Mouse (Mus musculus) embryo, embryonic 11.5 days (tissue): ENCODE results near the gene Bcl7b.
"Not testable (repeated sequence)": the region's sequence is repeated elsewhere in the genome, so short reads cannot be mapped to it uniquely, and the experiment has no call there.

Experiments
- DNase-seq: peaks from one replicate; pipeline ENCODE4 v3.0.0-alpha.2; 2012; ENCODE audit warnings: low read depth, low spot score

Gene Bcl7b

DNA sequence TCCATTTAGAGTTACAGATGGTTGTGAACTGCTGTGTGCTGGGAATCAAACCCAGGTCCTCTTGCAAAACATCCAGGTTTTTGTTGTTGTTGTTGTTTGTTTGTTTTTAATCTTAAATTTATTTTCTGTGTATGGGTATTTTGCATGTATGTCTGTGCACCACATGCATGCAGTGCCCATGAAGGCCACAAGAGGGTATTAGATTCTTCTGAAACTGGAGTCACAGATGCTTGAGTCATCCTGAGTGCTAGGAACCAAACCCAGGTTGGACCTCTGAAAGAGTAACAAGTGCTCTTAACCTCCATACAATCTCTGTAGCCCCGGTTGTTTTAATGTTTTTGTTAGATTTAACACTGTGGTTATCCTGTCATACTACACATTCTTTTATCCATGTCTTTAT, 40.1 kb downstream of the Bcl7b start:
- DNase-seq = no peak

DNA sequence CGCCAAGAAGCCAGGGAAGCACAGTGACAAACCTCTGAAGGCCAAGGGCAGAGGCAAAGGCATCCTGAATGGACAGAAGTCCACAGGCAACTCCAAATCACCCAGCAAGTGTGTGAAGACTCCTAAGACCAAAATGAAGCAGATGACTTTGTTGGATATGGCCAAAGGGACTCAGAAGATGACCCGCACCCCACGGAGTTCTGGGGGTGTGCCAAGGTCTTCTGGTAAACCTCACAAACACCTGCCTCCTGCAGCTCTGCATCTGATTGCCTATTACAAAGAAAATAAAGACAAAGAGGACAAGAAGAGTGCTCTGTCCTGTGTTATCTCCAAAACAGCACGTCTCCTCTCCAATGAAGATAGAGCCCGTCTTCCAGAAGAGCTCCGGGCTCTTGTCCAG, 48.8 kb downstream of the Bcl7b start:
- no peak for DNase-seq

DNA sequence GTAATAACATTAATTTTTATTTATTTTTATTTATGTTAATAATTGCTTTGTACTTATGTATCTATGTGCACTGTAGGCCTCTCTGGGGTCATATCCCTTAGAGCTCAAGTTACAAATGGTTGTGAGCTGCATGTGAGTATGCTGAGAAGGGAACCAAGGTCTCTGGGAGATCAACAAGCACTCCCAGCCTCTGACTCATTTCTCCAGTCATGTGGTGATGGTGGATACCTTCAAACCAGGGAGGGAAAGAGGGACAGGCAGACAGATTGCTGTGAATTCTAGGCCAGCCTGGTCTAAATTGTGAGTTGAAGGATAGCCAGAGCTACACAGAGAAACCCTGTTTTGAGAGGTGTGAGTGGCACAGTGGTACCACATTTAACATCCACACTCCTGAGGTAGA, 52.9 kb downstream of the Bcl7b start:
- DNase-seq = no peak

DNA sequence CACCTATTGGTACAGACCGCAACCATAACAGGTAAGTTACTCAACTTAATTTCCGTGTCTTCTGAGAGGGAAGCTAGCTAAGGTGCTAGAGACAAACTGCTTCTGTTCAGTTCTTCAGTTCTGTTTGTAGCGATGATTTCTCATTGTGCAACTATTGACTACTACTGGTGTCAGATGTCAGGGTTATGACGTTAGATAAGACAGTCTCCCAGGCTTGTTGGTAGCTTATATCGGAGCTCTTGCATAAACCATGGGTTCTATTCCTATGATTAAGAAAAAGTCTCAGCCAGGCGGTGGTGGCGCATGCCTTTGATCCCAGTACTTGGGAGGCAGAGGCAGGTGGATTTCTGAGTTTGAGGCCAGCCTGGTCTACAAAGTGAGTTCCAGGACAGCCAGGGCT, 54.0 kb downstream of the Bcl7b start:
- no peak for DNase-seq

DNA sequence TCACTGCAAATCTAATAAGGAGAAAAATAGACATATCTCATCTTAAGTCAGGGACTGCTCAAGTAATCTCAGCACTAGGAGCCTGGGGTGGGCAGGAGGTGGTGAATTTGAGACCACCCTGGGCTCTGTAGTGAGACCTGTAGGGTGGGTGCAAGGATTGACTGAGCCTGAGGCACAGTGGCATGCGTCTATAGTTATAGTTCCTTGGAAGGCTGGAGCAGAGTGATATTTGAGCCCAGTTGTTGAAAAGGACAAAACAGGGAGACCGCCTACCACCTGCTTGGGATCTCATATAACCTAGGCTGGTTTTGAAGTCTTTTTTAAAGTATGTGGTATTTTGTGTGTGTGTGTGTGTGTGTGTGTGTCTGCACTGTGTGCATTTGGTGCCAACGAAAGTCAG, 56.1 kb downstream of the Bcl7b start:
- no peak for DNase-seq

DNA sequence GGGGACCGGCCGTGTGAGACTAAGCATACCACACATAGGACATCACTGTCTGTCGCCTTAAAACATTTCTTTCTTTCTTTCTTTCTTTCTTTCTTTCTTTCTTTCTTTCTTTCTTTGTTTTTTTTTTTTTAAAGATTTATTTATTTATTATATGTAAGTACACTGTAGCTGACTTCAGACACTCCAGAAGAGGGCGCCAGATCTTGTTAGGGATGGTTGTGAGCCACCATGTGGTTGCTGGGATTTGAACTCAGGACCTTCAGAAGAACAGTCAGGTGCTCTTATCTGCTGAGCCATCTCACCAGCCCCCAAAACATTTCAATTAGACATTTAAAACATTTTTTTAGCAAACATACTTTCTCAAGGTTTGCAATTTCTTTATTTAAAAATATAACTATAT, 57.8 kb downstream of the Bcl7b start:
- not testable (repeated sequence) for DNase-seq

DNA sequence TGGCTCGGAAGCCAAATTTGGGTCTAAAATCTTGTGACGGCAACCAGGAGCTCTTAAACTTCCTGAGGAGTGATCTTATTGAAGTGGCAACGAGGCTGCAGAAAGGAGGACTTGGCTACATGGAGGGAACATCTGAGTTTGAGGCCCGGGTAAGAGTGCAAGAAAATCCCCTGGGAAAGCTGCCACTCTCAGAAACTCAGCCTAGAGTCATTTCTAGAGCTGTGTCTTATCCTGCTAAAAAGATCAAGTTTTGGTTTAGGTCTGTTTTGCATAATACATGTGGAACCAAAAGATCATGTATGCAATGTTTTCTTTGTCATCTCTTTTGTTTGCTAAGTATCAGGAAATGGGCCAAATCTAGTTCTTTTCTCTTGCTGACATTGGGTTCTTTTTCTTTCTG, 62.1 kb downstream of the Bcl7b start:
- DNase-seq = no peak
